Mouse (Mus musculus) ES-Bruce4 (cell line): ENCODE data around the gene Lemd1.
A peak's percentile ranks its signal among the peaks of the same experiment; 100 is the strongest.

Source experiments
- CTCF ChIP-seq: IDR thresholded peaks from one replicate; pipeline ENCODE4 v1.8.1; 2011; ENCODE audit warnings: low read depth, low read length
- EP300 ChIP-seq: IDR thresholded peaks from 2 replicates; pipeline ENCODE4 v1.6.1; 2011; ENCODE audit warnings: low read depth, low read length; ENCODE audit not compliant: insufficient read depth
- POLR2A ChIP-seq: IDR thresholded peaks from one replicate; pipeline ENCODE4 v1.8.1; 2011; ENCODE audit warnings: low read length; ENCODE audit not compliant: insufficient read depth

- no peak for TF ChIP-seq EP300
- TF ChIP-seq CTCF = peak; percentile 29
- TF ChIP-seq POLR2A = no peak
Measured at GRCm38 (mm10) chr1:132165859-132166258, 25.4 kb upstream of the Lemd1 start.
